Mouse (Mus musculus) cerebellum, postnatal 10 days (tissue): ENCODE results near the gene Nkiras2.
A peak's percentile ranks its signal among the peaks of the same experiment; 100 is the strongest.
"Not testable (repeated sequence)": the region's sequence is repeated elsewhere in the genome, so short reads cannot be mapped to it uniquely, and the experiment has no call there.

Experiments
- DNase-seq, 2 experiments: peaks; one replicate each; pipeline ENCODE4 v3.0.0; 2021; ENCODE audit warnings: mixed read lengths in 2 of 2

Nkiras2 gene

DNA sequence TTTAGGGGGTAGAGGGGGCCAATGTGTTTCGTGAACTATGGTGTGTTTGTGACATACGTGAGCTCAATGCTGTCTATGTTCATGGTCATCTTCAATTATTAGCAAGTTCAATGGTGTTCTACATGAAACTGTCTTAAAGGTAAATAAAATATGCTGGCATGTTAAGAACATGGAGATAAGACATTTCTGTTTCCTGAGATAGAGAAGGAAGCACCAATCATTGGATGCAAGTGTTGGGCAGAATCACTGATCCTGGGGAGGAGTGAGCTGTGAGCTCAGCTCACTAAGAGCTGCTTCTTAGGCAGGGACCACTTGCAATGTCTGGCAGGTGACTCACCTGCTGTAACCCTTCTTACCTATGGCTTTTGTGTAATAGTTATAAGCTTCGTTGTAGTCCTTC, 17.7 kb upstream of the Nkiras2 start:
- DNase-seq, result no peak

DNA sequence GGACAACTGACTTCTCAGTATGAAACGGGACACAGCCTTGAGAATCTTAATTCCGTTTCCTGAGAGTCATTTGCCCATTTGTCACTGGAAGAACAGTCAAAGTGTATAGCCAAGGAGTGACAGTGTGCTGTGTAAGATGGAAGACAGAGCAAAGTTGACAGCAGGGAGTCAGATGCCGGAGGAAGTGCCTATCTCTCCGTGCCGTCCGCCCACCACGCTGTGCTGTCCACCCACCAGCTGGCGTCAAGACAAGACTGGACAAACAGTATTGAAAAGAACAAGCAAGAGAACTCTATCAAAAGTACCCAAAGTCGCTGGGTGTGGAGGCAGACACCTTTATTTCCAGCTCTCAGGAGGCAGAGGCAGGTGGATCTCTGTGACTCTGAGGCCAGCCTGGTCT, 15.9 kb upstream of the Nkiras2 start:
- DNase-seq, result no peak

DNA sequence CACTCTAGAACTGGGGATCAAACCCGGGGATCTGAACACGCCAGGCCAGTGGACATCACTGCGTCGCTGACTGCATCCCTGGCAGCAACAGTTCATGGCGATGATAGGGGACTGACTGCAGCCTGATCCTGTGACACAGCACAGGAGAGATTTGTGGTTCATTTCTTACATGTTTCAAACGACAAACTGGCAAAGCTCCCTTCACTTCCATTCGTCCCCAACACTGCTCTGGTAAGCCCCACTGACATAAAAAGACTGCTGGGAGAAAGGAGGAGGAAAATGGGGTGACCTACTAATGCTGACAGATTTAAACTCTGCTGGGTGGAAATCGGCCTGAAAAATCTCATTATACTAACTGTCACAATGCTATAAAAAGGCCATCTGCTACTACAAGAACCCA, 15.2 kb upstream of the Nkiras2 start:
- DNase-seq, result no peak

DNA sequence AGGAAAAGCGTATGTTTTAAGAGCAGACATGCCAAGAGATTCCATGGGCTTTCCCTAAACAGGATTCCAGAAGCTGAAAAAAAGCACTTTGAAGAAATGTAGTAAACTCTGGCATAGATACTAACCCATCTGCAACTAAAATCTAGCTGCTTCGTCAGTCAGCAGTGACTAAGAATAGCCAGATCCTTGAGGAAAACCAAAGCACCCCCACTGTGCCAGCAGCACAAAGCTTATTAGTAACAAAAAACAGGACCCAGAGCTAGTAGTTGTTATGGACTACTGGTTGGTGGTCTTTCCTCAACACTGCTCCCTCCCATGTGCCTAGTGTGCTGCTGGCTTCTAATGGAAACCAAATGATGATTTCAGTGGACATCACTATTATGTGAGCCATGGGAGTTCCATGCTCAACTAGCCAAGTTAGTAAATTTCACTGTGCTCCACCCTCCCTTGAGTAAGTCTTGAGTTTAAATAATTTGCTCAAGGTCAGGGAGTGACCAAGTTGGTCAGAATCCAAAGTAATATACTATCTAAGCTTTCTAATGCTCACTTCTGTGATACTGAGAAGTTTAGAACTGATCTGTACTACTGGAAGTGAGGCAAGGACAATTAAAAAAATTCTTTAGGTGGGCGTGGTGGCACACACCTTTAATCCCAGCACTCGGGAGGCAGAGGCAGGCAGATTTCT, 14.6 kb upstream of the Nkiras2 start:
- DNase-seq, result no peak

DNA sequence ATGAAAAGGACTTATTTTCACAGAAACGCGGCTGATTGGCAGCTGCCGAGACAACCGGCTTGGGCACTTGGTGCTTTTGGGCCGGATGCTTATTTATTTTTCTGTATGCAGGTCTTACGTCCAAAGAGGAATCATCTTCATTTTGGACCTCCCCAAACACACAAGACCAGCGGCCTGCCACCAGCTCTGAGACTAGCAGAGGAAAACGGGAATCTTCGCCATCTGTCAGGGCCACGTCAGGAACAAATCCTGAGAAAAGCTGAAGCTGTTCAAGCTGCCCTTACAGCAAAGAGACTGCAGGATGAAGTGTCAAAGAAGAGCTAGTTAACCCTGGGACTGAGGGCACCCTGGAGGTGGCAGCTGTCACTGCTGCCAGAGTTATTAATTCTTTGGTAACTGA, 13.6 kb upstream of the Nkiras2 start:
- peak; percentile 44 to 55 for DNase-seq

DNA sequence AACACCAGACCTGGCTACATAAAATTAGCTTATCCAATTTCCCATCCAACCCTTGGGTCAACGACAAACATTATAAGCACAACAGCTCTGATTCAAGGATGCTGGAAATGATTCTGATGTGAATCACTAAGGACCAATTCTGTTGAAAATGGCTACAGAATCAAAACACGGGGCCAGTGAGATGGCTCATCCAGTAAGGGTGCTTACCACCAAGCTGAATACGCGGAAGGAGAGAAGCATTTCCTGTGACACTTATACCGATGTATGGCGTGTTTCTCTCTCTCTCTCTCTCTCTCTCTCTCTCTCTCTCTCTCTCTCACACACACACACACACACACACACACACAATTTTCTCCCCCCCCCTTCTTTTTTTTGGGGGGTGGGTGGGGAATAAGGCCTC, 11.9 kb upstream of the Nkiras2 start:
- no peak for DNase-seq

DNA sequence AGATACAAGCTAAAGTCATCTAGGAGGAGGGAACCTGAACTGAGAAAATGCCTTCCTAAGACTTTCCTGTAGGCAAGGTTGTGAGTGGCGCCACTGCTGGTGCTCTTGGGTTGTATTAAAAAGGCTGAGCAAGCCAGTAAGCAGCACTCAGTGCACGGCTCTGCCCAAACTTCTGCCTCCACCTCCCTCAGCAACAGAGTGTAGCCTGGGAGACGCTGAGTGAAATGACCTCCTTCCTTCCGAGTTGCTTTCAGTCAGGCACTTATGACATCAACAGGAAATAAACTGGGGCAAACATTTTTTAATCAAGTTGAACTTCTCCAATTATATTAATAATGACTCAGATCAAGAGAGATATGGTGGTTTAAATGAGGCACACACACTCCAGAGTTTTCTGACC, 10.2 kb upstream of the Nkiras2 start:
- no peak for DNase-seq

DNA sequence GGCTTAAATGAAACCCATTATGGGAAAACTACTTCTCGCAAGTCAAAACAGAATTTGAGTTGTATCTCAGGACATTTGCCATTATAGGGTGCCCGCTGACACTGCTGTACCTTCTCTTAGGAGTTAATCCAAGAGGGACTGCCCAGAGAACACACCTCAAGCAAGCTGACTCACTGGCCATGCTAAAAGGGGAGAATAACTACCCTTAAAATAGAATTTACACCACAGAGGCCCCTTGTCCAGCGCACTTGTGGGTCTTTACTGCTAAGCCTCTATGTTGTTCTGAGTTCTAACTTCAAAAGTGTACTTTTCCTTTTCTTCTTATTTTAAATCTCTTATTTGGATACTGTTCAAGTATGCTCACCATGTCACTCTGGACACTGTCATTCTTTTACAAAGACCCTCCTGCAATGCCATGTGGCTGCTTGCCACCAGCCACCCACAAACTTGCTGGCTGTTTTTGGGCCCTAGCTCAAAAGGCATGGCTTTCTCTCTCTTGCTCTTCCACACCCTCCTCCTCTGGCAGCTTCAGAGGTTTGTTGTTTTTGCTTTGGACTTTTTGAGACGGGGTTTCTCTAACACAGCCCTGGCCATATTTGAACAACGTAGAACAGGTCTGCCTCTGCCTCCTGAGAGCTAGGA, 9.6 kb upstream of the Nkiras2 start:
- DNase-seq, result peak in 1 of 2 experiments; percentile 37

DNA sequence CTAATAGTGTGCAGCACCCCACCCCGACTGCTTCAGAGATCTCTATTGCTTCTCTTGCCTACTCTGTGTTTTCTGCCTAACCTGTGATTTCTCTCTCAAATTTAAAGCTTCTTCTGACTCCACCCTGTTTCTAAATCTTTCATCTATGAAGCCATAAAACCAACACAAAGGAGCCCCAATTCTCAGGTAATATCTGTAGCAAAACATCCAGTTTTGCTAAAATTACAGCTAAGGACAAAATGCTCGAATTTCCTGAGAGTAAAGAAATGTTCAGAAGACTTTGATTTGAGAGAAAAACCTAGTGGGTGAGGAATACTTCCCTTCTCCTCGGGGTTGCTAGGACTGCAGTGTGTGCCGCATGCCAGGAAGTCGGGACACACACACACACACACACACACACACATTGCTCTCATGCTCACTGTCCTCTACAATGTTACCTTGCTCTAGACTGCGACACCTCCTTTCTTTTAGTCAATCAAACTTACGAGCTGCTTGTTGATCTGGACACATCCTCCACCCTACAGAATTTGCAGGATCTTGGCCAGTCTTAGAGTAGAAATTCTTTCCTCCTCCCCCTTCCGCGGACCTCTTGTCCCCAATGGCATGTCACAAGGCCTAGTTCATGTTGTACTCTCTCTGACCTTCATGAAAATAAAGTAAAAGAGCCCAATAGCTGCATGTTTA, 8.9 kb upstream of the Nkiras2 start:
- DNase-seq, result no peak

DNA sequence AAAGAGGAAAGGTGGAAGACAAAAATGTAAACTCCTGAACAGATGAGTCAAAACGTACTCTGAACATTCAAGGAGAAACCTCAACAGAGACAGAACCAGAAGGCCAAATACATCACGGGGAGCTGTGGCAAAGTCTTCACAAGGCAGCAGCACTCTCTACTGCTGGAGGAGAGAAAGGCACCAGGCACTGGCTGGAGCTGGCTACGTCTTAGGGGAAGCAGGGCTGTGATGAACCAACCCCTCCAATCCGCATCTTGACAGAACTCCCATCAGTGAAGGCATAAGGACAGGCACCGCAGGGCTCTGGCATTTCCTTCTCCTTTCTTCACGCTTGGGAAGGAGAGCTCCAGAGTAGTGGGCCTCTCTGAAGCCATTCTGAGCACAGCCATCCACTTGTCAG, 7.4 kb upstream of the Nkiras2 start:
- DNase-seq, result peak; percentile 70 to 74

DNA sequence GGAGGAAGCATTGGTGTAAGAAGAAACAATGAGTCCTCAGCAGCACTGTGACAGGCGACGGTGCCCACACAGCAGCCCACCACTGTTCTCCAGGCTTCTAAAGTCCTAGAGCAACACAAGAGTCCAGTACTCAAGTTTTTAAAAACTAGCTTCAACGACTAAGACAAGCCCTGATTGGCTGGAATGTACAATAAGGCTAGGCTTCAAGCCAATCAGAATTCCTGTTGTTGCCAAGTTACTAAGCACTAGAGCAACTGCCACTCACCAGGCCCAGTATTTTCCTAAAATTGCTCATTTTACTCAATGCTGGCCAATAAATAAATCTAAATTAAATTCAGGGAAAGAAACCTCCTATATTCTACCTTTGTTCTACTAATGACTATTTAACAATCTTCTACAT, 5.8 kb upstream of the Nkiras2 start:
- DNase-seq, result peak; percentile 45 to 73

DNA sequence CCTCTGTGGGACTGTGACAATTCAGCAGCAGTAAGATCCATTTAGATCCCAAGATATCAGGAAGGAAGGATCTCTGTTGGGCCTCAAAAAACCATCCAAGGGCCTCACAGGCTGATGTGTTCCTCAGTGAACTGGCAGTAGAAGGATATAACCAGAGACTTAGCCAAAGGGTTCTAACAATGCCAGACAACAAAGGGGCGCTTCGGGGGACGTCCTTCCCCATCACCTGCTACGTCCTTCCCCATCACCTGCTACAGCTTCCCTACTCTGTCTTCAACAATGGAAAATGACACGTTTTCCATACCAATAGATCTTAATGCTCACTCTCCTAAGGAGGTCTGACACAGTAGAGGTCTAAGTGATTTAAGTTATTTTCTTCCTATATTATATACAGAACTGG, 2.7 kb upstream of the Nkiras2 start:
- no peak for DNase-seq

DNA sequence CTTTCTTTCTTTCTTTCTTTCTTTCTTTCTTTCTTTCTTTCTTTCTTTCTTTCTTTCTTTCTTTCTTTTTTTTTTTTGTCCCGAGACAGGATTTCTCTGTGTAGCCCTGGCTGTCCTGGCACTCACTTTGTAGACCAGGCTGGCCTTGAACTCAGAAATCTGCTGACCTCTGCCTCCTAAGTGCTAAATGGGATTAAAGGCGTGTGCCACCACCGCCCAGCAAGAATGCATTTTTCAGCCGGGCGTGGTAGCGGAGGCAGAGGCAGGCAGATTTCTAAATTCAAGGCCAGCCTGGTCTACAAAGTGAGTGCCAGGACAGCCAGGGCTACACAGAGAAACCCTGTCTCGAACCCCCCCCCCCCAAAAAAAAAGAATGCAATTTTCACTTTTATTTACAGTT, 2.2 kb upstream of the Nkiras2 start:
- DNase-seq, result not testable (repeated sequence)

DNA sequence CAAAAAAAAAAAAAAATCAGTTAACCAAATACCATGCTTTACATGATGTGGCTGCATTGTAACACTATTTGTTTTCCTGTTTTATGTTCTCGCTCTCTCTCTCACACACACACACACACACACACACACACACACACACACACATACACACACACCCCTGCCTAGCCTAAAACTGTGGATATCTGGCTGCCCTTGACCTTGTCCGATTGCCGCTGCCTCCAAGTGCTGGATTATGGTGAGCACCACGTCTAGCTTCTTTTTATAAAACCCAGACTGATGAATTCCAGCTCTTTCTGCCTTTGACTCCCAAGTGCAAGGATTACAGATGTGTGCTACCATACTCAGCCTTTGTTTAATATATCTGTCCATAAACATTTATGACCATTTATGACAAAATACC, 1.6 kb upstream of the Nkiras2 start:
- no peak for DNase-seq

DNA sequence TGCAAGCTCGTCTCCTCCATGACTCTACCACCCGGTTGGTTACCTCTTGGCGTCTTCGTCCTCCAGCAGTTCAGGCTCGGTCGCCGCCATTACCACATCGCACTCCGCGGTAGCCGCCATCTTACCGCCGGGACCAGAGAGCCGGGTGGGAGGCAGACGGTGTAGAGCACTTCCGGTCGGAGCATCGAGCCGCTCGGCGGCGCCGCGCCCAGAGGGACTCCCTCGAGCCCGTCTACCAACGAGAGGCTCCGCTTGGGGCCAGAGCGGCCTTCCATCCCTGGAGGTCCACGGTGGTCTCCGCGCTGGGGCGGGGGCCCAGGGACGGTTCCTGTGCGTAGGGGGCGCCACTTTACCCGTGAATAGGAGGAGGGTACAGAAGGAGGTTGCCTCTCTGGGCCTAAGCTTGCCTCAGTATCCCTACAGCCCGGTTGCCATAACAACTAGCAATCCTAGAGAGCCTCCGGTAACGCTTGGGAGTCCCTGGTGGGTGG, 486 bp downstream of the Nkiras2 start:
- peak; percentile 98 to 99 for DNase-seq

DNA sequence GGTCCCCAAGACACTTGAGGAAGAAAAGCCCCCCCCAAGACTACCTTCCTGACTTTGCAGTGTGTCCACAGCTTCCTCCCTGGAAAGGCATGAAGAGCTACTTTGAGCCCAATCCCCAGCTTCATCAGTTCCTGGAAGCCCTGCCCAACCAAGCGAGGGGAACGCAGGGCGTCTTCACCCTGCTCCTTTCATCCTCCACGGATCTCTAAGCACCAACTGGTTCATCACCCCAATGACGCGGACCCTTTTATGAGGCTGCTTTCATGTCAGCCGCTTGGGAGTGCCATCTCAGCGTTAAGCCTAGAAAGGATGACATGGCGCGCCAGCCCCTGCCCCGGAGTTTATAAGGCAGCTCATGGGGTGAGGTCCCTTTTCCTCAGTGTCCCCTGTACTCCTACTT, 938 bp downstream of the Nkiras2 start, which contains the start of gene Dnajc7:
Dnajc7 (minus strand) TSS at position 187 of the 400 bp plus-strand sequence.
- DNase-seq, result no peak

DNA sequence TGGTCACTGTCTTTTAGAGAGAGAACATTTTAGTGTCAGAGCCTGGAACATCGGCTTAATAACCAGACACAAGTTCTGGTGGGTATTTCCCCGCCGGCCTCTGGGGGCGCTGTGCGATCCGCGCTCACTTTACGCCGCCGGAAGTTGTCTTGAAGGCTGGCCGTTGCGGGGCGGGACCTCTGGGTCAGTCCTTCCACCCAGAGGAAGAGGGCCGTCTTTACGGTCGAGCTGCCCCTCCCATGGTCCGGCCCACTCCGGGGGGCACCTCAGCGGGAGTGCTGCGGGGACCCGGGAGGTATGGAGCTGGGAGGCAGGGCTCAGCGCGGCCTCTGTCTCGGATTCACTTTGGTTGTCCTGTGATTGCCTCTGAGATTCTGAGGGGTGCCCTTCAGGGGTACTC, 3.7 kb downstream of the Nkiras2 start:
- peak; percentile 97 for DNase-seq

DNA sequence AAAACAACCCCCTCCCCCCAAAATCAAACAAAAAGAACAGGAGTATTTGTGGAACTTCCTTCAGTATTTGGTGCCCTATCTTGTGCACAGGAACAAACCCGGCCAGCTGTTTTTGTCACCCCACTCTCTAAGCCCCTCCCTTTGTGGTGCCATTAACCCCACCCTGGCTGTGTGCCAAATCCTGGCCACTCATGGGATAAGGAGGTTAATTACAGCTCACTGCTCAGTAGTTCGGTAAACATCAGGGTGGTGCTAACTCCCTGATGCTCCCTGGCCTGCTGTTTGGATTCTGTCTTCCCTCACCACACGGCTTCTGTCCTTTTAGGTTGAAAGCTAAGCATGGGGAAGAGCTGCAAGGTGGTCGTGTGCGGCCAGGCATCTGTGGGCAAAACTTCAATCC, 4.8 kb downstream of the Nkiras2 start:
- peak; percentile 51 to 61 for DNase-seq

DNA sequence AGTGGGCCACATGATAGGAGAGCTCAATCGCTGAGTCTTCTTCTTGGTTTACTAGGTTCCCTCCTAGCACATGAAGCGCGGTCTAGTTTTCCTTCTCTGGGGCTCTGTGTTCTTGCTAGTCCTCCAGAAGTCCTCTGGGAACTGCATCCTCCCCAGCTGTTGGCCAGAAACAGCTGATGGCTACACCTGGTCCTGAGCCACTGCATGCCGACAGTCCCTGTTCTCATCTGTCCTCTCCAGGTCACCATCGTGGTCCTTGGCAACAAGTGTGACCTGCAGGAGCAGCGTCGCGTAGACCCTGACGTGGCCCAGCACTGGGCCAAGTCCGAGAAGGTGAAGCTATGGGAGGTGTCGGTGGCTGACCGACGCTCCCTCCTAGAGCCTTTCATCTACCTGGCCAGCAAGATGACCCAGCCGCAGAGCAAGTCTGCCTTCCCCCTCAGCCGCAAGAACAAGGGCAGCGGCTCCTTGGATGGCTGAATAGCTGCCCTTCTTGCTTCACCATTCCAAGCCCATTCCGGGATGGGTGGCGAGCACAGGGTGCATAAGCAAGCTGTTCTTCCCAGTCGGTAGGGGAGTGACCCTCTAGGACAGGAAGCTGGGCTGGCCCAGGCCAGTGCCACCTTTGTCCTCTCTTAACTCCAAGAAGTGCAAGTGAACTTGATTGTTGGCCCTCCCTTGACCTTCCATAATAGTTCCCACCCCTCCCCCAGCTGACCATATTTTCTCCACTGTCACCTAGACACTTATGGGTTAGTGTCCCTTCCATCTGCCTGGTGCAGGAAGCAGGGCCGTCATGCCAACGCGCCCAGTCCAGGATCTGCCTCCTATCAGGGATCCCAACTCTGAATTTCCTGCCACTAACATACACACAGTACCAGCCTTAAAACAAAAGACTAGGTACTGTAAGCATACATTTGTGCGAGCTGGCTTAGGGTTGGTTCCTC, 7.0 kb downstream of the Nkiras2 start:
- no peak for DNase-seq

DNA sequence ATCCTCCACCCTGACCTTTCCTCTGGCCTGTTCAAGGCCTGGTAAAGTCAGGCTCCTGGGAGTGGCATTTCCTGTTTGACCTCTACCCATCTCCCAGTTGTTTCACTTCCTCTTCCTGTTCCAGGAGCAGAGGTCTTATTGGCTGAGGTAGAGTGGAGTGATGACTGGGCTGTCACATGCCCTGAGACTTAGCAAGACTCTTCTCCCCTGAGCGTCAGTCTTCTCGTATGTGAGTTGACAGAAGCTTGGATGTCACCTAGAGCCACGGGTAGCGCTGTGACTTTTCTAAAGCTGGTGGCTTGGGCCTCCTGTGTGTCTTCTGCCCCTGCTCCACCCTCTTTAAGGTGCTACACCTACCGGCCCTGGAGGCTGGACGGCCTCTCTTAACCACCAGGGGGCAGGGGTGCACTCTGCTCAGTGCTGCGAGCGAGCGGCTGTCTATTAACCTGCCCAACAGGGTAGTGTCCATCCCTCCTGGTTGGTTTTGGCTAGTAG, 7.7 kb downstream of the Nkiras2 start:
- DNase-seq, result peak; percentile 91 to 94

DNA sequence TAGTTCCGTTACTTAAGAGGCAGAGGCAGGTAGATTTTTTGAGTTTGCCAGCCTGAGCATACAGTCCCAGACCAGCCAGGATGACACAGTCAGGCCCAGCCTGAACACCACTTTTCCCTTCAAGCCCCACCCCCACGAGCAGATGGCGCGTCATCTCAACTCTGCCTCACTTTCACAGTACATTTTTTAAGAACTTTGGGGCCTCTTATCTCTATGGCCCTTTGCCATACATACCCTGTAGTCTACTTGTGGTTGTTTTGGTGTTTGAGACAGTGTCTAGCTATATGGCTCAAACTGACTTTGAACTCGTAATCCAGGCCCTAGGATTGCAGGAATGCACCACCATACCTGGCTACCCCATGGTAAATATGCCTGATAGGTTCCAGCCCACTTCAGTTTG, 9.0 kb downstream of the Nkiras2 start:
- DNase-seq, result peak; percentile 35 to 44

DNA sequence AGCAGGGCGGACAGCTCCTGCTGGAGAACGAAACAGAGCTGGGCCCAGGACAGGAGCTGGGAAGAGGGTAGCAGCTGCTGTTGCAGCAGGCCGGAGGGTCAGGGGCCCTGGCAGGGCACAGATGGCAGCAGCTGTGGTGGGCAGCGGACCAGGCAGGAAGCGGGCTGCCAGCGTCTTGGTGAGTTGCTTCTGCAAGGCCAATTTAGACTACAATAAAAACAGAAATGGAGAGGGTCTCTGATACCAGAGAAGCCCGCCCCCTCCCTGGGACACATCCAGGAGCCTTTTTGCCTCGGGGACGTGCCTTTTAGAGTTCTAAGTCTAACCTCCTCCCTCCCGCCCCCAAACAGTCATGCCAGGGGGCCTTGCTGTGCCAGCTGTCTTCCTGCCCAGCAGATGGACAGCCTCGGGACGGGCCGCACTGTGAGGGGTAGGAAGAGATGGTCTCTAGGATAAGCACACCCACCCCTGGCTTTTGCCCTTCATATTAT, 9.9 kb downstream of the Nkiras2 start:
- peak; percentile 90 to 92 for DNase-seq
